Mouse (Mus musculus) limb, embryonic 10.5 days (tissue): ENCODE results near the gene Skint8. TPM values are rescaled to one million over a fixed set of nuclear protein-coding genes. Genes with fewer than 3 reads are reported as not detected.
"Not testable (repeated sequence)": the region's sequence is repeated elsewhere in the genome, so short reads cannot be mapped to it uniquely, and the experiment has no call there.

Experiments
- DNase-seq: peaks from one replicate; pipeline ENCODE4 v3.0.0-alpha.2; 2017; ENCODE audit warnings: low spot score
- H3K27ac ChIP-seq: fragments of 300-500 bp; sonication (generic); 2 replicates; pipeline ENCODE4 v1.5.1; 2016; ENCODE audit warnings: mild to moderate bottlenecking
- H3K27me3 ChIP-seq: fragments of 300-500 bp; sonication (generic); 2 replicates; pipeline ENCODE4 v1.6.1; 2016; ENCODE audit warnings: low read depth, mild to moderate bottlenecking; ENCODE audit not compliant: poor library complexity, severe bottlenecking
- H3K36me3 ChIP-seq: fragments of 300-500 bp; sonication (generic); 2 replicates; pipeline ENCODE4 v1.6.1; 2016; ENCODE audit warnings: mild to moderate bottlenecking, moderate library complexity
- H3K4me1 ChIP-seq: fragments of 300-500 bp; sonication (generic); 2 replicates; pipeline ENCODE4 v1.6.1; 2016
- H3K4me3 ChIP-seq: fragments of 300-500 bp; sonication (generic); 2 replicates; pipeline ENCODE4 v1.5.1; 2016; ENCODE audit warnings: mild to moderate bottlenecking, moderate library complexity
- H3K9me3 ChIP-seq: fragments of 300-500 bp; sonication (generic); replicated peaks from 2 replicates; pipeline ENCODE4 v1.6.1; 2016; ENCODE audit warnings: mild to moderate bottlenecking
- WGBS: fragments of 180-500 bp; shearing (Covaris S2); methylation state at CpG from one replicate; pipeline ENCODE4 v1.1.7; 2016; 5-methylcytosine and 5-hydroxymethylcytosine counted together
- polyA plus RNA-seq: library from polyadenylated mRNA; unstranded; fragments of >200 nt; fragmentation: Nextera tagmentation; extraction: Ambion mirVana; gene quantifications from 2 replicates; pipeline ENCODE4 v1.2.1, GENCODE M21; 2016

The Skint8 gene
- polyA plus RNA-seq, 1 experiment from 2014 or later, result not detected

DNA sequence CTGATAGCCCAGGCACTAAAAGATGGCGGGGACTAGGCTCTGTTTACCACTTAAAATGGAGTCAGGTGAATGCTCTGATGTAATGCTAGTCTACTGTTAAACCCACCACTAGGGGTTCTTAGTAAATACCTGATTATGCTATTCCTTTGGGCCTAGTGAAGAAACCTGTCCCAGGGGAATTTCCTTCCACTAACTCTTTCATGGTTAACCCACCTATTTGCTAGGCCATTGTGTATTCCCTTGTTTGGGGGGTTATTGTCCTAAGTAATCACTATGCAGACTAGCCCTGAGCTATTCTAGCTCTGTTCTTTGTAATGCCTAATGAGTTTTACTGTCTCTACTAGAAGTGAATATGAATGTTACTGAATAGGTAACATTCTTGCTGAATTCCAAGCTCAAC lies 44.0 kb downstream of the Skint8 start:
- not testable (repeated sequence) for H3K9me3 ChIP-seq, DNase-seq, H3K27ac ChIP-seq, H3K4me1 ChIP-seq, H3K36me3 ChIP-seq, H3K27me3 ChIP-seq, H3K4me3 ChIP-seq
- WGBS, result 83% methylated on average over 1 of the region's 1 CpGs

DNA sequence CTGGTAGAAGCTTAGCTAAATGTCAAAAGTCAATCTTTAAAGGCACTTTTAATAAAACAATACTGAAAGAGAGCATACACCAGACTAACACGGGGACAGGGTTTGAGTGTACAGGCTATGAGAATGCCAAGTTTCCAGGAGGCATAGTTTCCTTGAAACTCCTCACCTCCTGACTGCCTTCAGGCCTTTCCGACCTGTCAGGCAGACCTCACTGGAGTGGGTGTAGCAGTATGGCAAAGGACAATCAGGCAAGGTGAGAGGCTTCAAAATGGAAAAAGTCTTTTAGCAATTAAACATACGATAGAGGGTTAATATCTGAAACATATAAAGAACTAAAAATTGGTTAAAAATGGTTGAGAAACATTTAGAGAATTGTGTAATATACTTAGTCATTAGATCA lies 44.5 kb downstream of the Skint8 start:
- 86% methylated on average over 3 of the region's 3 CpGs for WGBS
- Histone ChIP-seq H3K4me3 (no peak overlapping the region), H3K9me3 (no peaks in the 10 kb centered on the region), H3K27me3 (no peaks in the 10 kb centered on the region), H3K4me1 (no peaks in the 10 kb centered on the region), H3K27ac (no peak overlapping the region), H3K36me3 (no peaks in the 10 kb centered on the region)
- DNase-seq, result no peak

GRCm38 (mm10) chr4:111972623-111973022 lies 53.4 kb downstream of the Skint8 start, which contains the start of gene Skint7:
Gene Skint7 (plus strand): TSS chr4:111972923.
- Histone ChIP-seq H3K36me3 (no peaks in the 10 kb centered on the region), H3K4me1 (no peaks in the 10 kb centered on the region), H3K4me3 (no peak within 1 kb of the TSS), H3K9me3 (no peaks in the 10 kb centered on the region), H3K27ac (no peak within 1 kb of the TSS), H3K27me3 (no peaks in the 10 kb centered on the region)
- WGBS, result 98% methylated on average over 1 of the region's 1 CpGs
- DNase-seq, result no peak

Other genes with a start within 250 kb of the Skint8 start
- 28.9 and 36.7 TPM in 2 replicates for gene Spata6, start 199.4 kb upstream of the Skint8 start, polyA plus RNA-seq
- not detected in 2 replicates for gene Slc5a9, start 16.5 kb upstream of the Skint8 start, polyA plus RNA-seq
- not detected in 2 replicates for gene Skint7, start 53.5 kb downstream of the Skint8 start, polyA plus RNA-seq
- not detected in 2 replicates for gene Skint1, start 86.9 kb downstream of the Skint8 start, polyA plus RNA-seq
- not detected in 2 replicates for gene Skint4, start 152.6 kb downstream of the Skint8 start, polyA plus RNA-seq